Mouse (Mus musculus) CH12.LX (cell line): ENCODE data around the gene Ccng2.

Experiments used
- POLR2A ChIP-seq: IDR thresholded peaks from 2 replicates; pipeline ENCODE4 v1.6.1; 2011; ENCODE audit warnings: low read depth, mild to moderate bottlenecking, improper control_type of control experiment, low read length
- UBTF ChIP-seq: IDR thresholded peaks from 2 replicates; pipeline ENCODE4 v1.6.1; 2012; ENCODE audit warnings: low read depth, mild to moderate bottlenecking, inconsistent platforms, low read length, improper control_type of control experiment, moderate library complexity

DNA sequence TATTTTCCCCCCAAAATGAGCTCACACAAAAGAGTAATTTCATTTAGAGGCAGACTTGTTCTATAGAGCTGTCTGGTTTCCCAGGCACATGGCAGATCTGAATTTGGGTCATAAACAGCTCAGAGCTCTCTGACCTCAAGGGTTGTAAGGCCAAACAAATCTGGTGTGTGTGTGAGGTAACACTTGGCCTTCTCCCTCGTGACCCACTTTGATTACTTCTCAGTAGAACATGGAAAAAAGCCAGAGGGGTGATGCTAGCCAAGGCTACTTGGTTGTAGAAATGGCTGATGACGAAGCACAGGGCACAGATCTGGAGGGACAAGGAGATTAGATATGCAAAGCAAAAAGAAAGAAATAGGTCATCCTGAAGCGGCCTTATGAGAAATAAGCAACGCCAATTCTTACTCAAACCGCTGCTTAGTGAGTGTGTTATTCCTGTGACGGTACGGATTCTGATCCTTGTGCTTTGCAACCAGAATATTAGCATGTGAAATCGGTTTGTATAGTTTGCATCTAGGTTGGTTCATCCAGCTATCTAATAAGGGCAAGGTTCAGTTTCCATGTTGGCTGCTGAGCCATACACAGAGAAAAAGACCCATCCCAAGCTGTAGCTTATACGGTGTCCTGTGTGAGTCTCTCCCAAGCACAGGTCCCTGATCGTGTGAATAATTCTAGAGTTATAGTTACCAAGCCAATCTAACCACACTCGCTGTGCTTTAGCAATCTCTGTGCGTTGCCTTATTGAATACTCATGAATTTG, 15.9 kb upstream of the Ccng2 start:
- TF ChIP-seq POLR2A (no peak), UBTF (no peak)
